Mouse (Mus musculus) embryo, embryonic 11.5 days (tissue): ENCODE data around the gene Gm11983.
"Not testable (repeated sequence)": the region's sequence is repeated elsewhere in the genome, so short reads cannot be mapped to it uniquely, and the experiment has no call there.

Experiments used
- DNase-seq: peaks from one replicate; pipeline ENCODE4 v3.0.0-alpha.2; 2012; ENCODE audit warnings: low read depth, low spot score

Gene Gm11983

GRCm38 (mm10) chr11:6837554-6837953, at the start of gene Gm11983:
Gene Gm11983, minus strand, starts transcription at chr11:6837654.
- DNase-seq = no peak

DNA sequence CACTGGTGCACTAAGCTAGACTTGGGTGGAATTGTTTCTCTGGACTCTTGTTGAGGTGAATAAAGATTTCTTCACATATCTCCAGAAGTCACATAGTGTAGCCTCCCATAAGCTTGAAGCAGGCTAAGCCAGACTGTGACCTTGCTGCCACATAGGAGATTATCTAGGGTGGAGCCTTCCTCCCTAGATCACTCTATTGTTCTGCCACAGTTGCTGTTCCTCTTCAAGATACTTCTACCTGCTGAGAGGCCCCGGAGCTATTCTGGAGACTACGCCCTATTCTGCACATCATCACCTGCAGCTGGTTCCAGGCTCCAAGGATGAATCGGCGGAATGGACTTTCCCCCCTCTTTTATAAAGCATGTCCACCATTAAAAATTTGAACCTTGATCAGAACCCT, 45.6 kb upstream of the Gm11983 start:
- DNase-seq = not testable (repeated sequence)

GRCm38 (mm10) chr11:6881614-6882013, 44.2 kb upstream of the Gm11983 start:
- no peak for DNase-seq

GRCm38 (mm10) chr11:6877740-6878139, 40.3 kb upstream of the Gm11983 start:
- no peak for DNase-seq

GRCm38 (mm10) chr11:6870947-6871346, 33.5 kb upstream of the Gm11983 start:
- DNase-seq = no peak

DNA sequence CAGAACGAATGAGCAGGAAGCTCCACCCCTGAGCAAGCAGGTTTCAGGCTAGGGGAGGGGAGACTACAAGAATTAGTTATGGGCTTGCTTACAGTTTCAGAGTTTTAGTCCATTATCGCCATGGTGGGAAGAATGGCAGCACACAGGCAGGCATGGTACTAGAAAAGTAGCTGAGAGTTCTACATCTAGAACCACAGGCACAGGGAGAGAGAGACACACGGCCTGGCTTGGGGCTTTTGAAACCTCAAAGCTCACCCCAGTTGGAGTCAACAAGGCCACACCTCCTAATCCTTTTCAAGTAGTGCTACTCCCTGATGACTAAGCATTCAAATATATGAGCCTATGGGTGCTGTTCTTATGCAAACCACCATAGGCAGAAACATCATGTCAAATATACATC, 28.1 kb upstream of the Gm11983 start:
- DNase-seq = no peak

GRCm38 (mm10) chr11:6862185-6862584, 24.7 kb upstream of the Gm11983 start:
- no peak for DNase-seq

DNA sequence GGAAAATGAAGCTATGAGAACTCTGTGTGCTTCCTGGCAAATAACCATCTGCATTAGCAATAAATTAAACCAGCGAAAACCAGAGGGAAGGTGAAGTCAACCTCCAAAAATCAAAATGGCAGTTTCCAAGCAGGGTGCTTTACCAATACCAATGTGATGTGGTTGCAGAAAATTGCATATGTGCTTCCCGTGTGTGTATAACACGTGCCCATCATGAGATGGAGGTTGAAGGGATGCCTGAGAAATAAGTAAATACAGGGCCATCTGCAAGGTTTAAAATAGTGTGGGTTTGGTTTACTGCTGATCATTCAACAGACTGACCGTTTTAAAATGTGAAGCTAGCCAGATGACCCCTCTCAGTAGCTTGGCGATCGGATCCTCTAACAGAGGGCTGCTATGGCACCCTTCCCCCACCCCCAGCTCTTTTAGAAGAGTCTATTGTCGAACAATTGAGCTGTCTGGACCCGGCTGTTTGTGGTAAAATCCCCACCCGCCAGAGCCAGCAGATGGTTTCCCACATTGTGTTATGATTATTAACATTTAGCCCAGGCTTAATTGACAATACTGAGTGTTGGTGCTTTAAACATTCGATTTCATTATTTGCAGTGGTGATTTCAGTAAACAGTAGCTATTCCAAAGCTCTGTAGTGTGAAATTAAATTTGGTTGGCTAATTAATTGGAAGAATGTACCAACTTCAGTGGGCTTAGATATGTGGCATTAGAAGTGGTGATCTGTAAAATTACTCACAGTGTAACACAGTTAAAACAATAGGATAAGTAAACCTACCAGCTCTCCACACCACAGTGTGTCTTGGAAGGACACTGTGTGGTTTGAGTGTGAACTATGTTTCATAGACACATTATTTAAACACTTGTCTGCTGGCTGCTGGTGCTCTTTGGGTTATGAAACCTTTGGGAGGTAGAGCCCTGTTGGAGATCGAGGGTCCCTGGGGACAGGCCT, 22.7 kb upstream of the Gm11983 start:
- no peak for DNase-seq

DNA sequence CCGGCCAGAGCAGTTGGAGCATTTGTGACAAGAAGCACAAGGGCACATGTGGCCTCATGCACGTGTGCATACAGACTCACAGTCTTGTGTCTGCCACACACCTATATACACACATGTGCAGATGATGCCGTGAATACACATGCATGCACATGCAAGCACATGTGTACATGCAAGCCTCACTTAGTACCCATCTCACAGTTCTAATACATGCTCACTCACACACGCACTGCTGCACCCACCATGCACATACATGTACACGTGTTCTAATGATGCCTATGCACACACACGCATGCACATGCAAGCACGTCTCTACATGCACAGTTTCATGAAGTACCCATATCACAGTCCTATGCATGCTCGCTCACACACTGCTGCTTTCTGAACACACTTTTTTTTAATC, 21.6 kb upstream of the Gm11983 start:
- DNase-seq = no peak

DNA sequence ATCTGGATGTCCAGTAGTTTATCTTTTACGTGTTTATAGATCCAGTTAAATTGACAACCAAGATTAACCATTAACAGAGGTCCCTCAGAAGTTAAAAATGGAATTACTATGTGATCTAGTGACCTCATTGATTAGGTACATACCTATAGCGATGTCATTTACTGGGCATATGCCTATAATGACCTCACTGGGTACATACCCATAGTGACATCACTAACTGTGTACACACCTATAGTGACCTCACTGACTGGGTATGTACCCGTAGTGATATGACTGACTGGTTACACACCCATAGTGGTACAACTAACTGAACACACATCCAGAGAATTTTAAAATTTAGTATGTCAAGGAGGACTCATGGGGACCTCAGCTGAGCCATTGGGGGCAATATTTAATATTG, 18.5 kb upstream of the Gm11983 start:
- DNase-seq = no peak

GRCm38 (mm10) chr11:6853366-6853765, 15.9 kb upstream of the Gm11983 start:
- DNase-seq = not testable (repeated sequence)

DNA sequence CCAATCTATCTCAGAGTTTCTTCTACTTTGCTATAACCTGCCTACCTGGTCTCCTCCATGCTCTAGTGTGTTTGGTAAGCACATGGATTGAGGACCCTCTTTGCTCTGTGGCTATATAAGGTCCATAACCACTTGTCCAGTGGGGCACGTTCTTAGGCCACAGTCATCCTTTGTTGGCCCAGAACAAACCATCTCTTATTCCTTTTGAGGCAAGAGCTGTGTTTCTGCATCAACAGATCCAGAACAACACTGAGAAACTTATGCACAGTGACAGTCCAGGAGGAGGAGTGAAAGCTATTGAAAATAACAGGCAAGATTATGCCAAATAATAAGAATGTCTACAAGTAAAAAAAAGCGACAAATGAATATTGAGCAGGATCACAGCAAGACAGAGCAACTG, 6.4 kb upstream of the Gm11983 start:
- DNase-seq = no peak

DNA sequence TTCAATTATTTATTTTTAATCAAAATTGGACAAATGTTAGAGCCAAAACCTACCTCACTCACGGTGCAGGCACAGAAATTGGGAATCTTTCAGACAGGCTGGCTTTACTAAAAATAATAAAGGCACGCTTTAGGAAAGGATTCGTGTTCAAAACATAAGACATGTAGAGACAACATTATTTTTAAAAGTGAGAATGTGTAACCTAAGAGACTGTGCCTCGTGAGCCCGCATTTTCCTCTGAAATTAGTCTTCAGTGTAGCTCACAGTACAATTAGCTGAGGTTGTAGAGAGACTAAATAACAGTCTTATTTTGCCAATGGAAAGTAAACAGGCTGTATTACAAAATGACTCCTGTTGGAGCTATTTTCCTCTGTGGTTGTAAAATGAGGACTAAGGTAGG, 4.7 kb upstream of the Gm11983 start:
- DNase-seq = no peak

DNA sequence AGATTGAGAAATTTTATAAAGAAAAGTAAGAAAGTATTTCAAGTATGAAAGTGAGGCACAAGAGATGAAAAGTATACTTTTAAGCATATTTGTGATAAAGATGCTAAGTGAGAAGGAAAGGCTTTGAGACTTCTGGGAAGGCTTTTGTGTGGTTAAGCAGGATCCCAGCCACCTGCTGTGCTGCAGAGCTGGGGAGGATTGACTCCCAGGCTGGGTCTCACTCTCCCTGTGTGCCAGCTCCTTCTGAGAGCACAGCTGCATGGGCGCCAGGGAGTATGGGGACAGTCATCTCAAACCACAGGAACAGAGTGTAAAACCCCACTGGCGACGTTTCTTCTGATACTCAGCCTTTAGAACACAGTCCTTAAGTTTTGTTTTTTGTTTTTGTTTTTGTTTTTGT, 3.3 kb upstream of the Gm11983 start:
- no peak for DNase-seq

DNA sequence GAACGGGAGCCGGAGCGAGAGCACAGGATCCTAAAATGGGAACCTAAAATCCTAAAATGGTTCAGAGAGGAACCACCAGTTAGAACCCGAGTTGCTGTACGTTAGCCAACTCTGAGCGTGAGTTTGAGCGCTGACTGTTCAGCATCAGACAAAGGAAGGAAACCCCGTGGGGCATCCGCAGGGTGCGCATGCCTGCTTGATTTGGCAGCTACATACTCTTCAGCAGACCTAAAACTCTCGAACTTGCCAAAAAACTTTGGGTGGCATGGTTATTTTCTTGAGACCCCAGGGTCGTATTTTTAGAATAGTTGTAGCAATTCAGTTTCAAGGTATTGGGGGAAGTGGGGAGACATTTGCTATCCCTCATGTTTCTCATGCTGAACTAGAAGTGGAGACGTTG, 2.8 kb downstream of the Gm11983 start:
- no peak for DNase-seq

- no peak for DNase-seq
These were observed 3.7 kb downstream of the Gm11983 start for GRCm38 (mm10) chr11:6833731-6834130.

DNA sequence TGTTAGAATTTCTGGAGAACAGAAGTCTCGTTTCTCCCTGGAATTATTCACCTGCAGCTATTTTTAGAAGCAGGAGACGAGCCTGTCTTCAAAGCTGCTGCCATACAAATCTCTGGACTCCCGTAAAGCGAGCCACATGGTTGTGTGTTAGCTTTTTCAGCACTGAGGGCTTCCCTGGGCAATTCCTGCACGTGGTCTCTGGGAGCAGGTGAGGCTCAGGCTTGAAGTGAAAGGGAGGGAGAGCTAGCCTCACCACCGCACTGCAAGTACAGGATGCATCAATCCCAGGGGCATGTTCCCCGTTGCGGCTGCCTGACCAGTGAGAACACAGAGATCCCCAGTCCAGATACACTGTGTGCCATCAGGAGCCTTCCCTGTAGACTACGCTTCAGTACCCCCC, 5.5 kb downstream of the Gm11983 start:
- DNase-seq = no peak

DNA sequence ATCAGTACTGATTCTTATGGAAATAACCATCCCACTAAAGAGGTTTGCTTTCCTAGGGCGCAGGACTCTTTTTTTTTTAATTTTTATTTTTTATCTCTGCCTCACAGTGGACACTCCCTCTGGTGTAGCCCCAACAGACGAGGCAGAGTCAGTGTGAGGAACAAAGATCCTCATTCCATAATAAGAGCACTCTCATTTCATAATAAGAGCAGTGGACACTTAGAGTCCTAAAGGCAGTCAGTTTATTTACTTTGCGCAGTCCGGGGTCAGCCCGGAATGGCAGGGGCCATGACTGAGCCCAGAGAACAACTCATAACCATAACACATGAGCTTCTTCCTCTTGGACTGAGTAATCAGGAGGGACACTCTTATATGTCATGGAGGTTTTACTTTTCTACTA, 9.3 kb downstream of the Gm11983 start:
- no peak for DNase-seq

DNA sequence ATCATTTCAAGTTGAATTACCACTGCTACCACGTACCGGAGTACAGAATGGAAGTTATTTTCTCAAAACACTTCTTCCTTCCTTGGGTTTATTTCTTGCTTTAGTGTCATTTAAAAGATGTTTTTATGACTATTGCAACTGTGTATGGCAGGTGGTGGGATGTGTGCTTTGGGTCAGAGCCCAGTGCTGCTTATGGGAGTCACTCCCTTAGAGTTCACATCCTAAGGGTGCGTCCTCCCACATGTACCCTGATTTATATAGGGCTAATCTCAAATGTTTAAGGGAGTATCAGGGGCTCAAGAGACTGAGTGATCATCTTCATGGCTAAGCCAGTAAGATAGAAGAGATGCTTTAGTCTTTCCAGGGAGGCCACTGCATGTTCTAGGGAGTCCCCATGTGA, 11.3 kb downstream of the Gm11983 start:
- no peak for DNase-seq

DNA sequence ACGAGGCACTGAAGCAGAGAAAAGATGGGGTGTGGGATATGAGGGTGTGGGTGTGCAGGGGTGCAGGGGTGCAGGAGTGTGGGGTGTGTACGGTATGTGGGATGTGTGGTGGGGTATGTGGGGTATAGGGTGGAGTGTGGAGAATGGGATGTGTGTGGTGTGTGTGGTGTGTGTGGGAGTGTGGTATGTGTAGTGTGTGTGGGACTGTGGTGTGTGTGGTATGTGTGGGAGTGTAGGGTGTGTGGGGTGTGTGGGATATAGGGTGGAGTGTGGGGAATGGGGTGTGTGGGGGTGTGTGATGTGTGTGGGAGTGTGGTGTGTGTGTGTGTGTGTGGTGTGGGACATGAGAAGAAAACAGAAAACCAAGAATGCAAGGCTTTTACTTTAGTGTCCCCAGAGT, 14.3 kb downstream of the Gm11983 start:
- no peak for DNase-seq

DNA sequence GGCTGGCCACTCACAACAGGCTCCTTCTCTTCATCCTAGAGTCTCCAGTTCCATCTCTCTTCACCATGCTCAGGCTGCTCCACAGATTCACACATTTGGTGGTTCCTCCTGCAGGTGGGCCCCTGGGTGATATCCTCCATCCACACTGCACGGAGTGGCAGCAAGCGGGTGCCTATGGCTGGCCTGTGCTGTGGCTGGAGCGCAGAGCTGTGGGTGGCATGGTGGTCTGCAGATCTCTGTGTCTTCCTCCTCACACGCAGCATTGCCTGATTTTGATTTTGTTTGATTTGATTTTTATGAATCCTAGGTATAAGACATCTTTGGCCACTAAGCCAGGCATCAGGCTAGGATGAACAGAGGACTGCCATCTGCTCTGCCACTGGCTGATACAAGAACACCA, 23.0 kb downstream of the Gm11983 start:
- DNase-seq = no peak

DNA sequence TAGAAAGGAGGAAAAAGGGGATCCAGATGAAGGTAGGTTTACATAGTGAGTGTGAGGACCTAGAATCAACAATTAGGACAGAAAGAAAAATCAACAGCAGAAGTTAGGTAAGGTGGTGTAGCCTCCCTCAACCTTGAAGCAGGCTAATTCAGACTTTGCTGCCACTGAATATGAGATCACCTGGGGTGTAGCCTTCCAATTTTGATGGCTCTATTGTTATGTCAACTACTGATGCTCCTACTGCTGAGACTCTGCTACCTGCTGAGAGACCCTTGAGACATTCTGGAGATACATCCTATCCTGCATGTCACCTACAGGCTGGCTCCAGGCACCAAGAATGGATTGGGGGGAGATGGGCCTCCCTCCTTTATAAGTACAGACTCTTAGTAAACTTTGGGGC, 34.6 kb downstream of the Gm11983 start:
- DNase-seq = not testable (repeated sequence)

DNA sequence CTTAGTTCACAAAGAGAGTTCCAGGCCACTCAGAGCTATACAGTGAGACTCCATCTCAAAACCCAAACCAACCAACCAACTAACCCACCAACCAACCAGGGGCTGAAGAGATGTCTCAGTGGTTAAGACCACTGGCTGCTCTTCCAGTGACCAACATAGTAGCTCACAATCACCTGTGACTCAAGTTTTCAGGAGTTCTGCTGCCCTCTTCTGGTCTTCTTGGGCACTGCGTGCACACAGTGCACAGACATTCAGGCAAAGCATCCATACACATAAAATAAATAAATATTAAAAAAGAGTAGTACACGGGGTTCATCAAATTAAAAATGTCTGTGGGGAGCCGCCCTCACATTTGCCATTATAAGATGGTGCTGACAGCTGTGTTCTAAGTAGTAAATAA, 46.8 kb downstream of the Gm11983 start:
- no peak for DNase-seq
